Mouse (Mus musculus) liver, adult 2 months (tissue): ENCODE data around the gene Gsg1l. TPM values are rescaled to one million over a fixed set of nuclear protein-coding genes. Genes with fewer than 3 reads are reported as not detected.

Experiments
- DNase-seq: peaks from one replicate; pipeline ENCODE4 v3.0.0-alpha.2; 2011; ENCODE audit warnings: low read depth, low spot score; ENCODE audit errors: extremely low read depth
- H3K27ac ChIP-seq: fragments of 200-500 bp; replicated peaks from 2 replicates; pipeline ENCODE4 v1.5.1; 2012; ENCODE audit warnings: low read depth, mild to moderate bottlenecking, control low read depth, inconsistent platforms, low read length; ENCODE audit not compliant: insufficient read depth
- H3K27me3 ChIP-seq: fragments of 200-500 bp; 2 replicates; pipeline ENCODE4 v1.6.1; 2012; ENCODE audit warnings: mild to moderate bottlenecking, moderate library complexity, low read length, inconsistent platforms; ENCODE audit not compliant: control insufficient read depth, insufficient read depth
- H3K36me3 ChIP-seq: fragments of 200-500 bp; 2 replicates; pipeline ENCODE4 v1.6.1; 2012; ENCODE audit warnings: low read length, inconsistent platforms; ENCODE audit not compliant: control insufficient read depth, insufficient read depth
- H3K4me1 ChIP-seq: fragments of 200-500 bp; 2 replicates; pipeline ENCODE4 v1.6.1; 2011; ENCODE audit warnings: low read length; ENCODE audit not compliant: control insufficient read depth, insufficient read depth
- H3K4me3 ChIP-seq: fragments of 200-500 bp; 2 replicates; pipeline ENCODE4 v1.5.1; 2011; ENCODE audit warnings: low read depth, mild to moderate bottlenecking, control low read depth, low read length, moderate library complexity; ENCODE audit not compliant: insufficient read depth
- H3K79me2 ChIP-seq: fragments of 200-500 bp; 2 replicates; pipeline ENCODE4 v1.6.1; 2012; ENCODE audit warnings: inconsistent platforms, mild to moderate bottlenecking, low read length, moderate library complexity; ENCODE audit not compliant: control insufficient read depth, insufficient read depth
- H3K9ac ChIP-seq: fragments of 200-500 bp; 2 replicates; pipeline ENCODE4 v1.6.1; 2012; ENCODE audit warnings: low read depth, mild to moderate bottlenecking, control low read depth, inconsistent platforms, low read length
- CTCF ChIP-seq: fragments of 200-500 bp; IDR thresholded peaks from 2 replicates; pipeline ENCODE4 v1.5.1; 2011; ENCODE audit warnings: low read depth, low read length, control low read depth
- POLR2A ChIP-seq: fragments of 200-500 bp; IDR thresholded peaks from 2 replicates; pipeline ENCODE4 v1.6.1; 2011; ENCODE audit warnings: low read length, control low read depth; ENCODE audit not compliant: insufficient read depth; ENCODE audit errors: extremely low read depth
- WGBS: fragments of 180-500 bp; shearing (Covaris S2); methylation state at CpG from one replicate; pipeline ENCODE4 v1.1.7; 2018; 5-methylcytosine and 5-hydroxymethylcytosine counted together
- polyA plus RNA-seq: library from polyadenylated mRNA; depleted of rRNA; stranded (reverse); fragments of >200 nt; gene quantifications from 2 replicates; pipeline ENCODE4 v1.2.3, GENCODE M21; 2012
- total RNA-seq: library from RNA; depleted of rRNA; stranded (reverse); fragments of >200 nt; gene quantifications from 2 replicates; pipeline ENCODE4 v1.2.3, GENCODE M21; 2014

The Gsg1l gene
- total and polyA plus RNA-seq, 2 experiments: 0.31 TPM; not detected in 1

GRCm38 (mm10) chr7:126058918-126059317 is 23.3 kb downstream of the Gsg1l start:
- TF ChIP-seq POLR2A (no peak), CTCF (no peak)
- no peaks in the 10 kb centered on the region for H3K4me1 ChIP-seq
- no peak overlapping the region for H3K9ac ChIP-seq
- no peaks in the 10 kb centered on the region for H3K79me2 ChIP-seq
- no peak overlapping the region for H3K4me3 ChIP-seq
- 88% methylated on average over 7 of the region's 7 CpGs for WGBS
- DNase-seq: no peak
- H3K36me3 ChIP-seq: no peaks in the 10 kb centered on the region
- H3K27ac ChIP-seq: no peak overlapping the region
- no peaks in the 10 kb centered on the region for H3K27me3 ChIP-seq

GRCm38 (mm10) chr7:126057332-126057914 is 24.8 kb downstream of the Gsg1l start:
- no peaks in the 10 kb centered on the region for H3K79me2 ChIP-seq
- H3K9ac ChIP-seq: no peak overlapping the region
- H3K27me3 ChIP-seq: no peaks in the 10 kb centered on the region
- H3K4me3 ChIP-seq: no peak overlapping the region
- no peak overlapping the region for H3K27ac ChIP-seq
- TF ChIP-seq CTCF: no peak
- no peak for TF ChIP-seq POLR2A
- WGBS: 70% methylated on average over 10 of the region's 10 CpGs
- no peak for DNase-seq
- H3K36me3 ChIP-seq: no peaks in the 10 kb centered on the region
- H3K4me1 ChIP-seq: no peaks in the 10 kb centered on the region

DNA sequence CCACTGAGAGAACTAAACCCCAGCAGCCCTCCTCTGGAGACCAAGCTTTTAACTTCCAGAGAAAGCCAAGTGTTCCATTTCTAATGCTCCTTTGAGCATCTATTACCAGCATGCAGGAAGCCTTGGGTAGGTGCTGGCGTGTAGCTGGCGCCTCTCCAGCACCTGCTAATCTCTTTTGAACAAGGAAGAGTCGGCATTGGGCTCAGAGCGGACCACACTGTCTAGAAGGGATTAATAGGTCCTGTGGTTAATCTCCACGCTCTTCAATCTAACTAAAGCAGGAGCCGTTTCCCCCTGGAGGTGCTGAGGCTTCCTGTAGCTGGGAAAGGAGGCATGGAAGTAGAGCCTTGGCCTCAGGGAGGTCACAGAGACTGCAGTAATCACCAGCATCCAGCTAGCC is 27.6 kb downstream of the Gsg1l start:
- DNase-seq: no peak
- no peak overlapping the region for H3K4me3 ChIP-seq
- H3K27me3 ChIP-seq: no peaks in the 10 kb centered on the region
- no peak overlapping the region for H3K9ac ChIP-seq
- TF ChIP-seq CTCF (no peak), POLR2A (no peak)
- H3K36me3 ChIP-seq: no peaks in the 10 kb centered on the region
- no peaks in the 10 kb centered on the region for H3K79me2 ChIP-seq
- H3K27ac ChIP-seq: no peak overlapping the region
- 76% methylated on average over 6 of the region's 6 CpGs for WGBS
- H3K4me1 ChIP-seq: no peaks in the 10 kb centered on the region

- H3K4me3 ChIP-seq: no peak overlapping the region
- 78% methylated on average over 7 of the region's 7 CpGs for WGBS
- no peaks in the 10 kb centered on the region for H3K79me2 ChIP-seq
- DNase-seq: no peak
- H3K9ac ChIP-seq: no peak overlapping the region
- no peaks in the 10 kb centered on the region for H3K4me1 ChIP-seq
- no peaks in the 10 kb centered on the region for H3K27me3 ChIP-seq
- no peaks in the 10 kb centered on the region for H3K36me3 ChIP-seq
- TF ChIP-seq CTCF (no peak), POLR2A (no peak)
- H3K27ac ChIP-seq: no peak overlapping the region
Measured at GRCm38 (mm10) chr7:126053618-126054017, 28.6 kb downstream of the Gsg1l start.

DNA sequence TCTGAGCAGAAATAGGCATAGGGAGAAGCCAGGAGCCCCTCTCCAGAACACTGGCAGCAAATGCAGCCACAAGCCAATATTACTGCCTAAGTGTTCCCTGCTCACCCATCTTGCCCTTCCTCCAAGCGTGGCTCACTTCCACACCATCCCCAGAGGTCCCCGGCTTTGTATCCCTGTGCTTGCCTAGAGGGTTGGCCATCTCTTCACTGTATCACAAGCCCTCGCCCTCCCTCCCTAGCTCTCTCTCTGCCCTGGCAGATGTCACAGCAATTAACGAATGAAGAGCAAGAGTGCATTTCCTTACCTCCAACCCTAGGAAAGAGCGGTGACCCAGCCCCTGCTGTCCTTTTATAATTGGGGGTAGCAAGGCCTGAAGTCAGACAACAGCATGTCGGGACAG is 30.3 kb downstream of the Gsg1l start:
- Histone ChIP-seq H3K4me1 (no peaks in the 10 kb centered on the region), H3K36me3 (no peaks in the 10 kb centered on the region), H3K27me3 (no peaks in the 10 kb centered on the region), H3K9ac (no peak overlapping the region), H3K4me3 (no peak overlapping the region), H3K27ac (no peak overlapping the region), H3K79me2 (no peaks in the 10 kb centered on the region)
- no peak for DNase-seq
- 59% methylated on average over 6 of the region's 6 CpGs for WGBS
- no peak for TF ChIP-seq POLR2A
- TF ChIP-seq CTCF: no peak

DNA sequence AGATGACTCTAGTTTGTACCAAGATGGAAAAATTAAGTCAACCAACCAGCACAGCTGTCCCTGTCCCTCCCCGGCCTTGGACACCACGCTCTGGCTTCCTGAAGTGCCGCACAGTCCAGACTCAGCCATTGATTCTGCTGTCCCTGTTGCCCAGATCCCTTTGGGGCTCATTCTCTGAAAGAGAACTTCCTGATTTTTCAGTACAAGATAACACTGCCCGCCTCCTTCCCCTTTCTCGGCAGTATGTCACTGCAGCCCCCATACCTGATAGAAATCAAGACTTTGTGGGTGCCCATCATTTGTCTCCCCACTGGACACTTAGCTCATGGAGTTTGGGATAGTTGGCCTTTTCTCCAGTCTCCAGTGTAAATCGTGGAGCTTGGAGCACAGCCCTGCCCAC is 37.1 kb downstream of the Gsg1l start:
- no peak overlapping the region for H3K4me3 ChIP-seq

More for the DNA sequence above, 37.1 kb downstream of the Gsg1l start:
- Histone ChIP-seq H3K27ac (no peak overlapping the region), H3K79me2 (no peaks in the 10 kb centered on the region), H3K27me3 (no peaks in the 10 kb centered on the region), H3K4me1 (no peaks in the 10 kb centered on the region), H3K9ac (no peak overlapping the region), H3K36me3 (no peaks in the 10 kb centered on the region)
- 80% methylated on average over 6 of the region's 6 CpGs for WGBS
- no peak for DNase-seq
- no peak for TF ChIP-seq POLR2A
- no peak for TF ChIP-seq CTCF
